Mouse (Mus musculus) brain, adult 2 months (tissue): ENCODE measurements around the gene Lasp1.
"Not testable (repeated sequence)": the region's sequence is repeated elsewhere in the genome, so short reads cannot be mapped to it uniquely, and the experiment has no call there.

ENCODE experiments used
- DNase-seq: peaks from one replicate; pipeline ENCODE4 v3.0.0; 2011; ENCODE audit warnings: low read depth, low spot score

The Lasp1 gene

DNA sequence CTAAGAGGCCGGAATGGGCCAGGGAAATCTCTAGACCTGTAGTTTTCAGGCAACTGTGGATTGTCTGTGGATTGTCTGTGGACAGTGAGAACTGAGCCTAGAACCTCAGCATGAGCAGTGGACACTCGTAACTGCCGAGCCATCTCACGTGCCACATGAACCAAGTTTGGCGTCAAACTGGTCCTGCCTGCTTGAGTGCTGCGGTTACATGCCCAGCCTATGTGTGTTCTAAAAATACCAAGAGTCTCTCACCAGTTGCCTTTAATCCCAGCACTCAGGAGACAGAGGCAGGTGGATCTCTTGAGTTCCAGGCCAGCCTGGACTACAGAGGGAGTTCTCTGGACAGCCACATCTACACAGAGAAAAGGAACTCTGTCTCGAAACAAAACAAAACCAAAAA lies 30.6 kb downstream of the Lasp1 start:
- no peak for DNase-seq

DNA sequence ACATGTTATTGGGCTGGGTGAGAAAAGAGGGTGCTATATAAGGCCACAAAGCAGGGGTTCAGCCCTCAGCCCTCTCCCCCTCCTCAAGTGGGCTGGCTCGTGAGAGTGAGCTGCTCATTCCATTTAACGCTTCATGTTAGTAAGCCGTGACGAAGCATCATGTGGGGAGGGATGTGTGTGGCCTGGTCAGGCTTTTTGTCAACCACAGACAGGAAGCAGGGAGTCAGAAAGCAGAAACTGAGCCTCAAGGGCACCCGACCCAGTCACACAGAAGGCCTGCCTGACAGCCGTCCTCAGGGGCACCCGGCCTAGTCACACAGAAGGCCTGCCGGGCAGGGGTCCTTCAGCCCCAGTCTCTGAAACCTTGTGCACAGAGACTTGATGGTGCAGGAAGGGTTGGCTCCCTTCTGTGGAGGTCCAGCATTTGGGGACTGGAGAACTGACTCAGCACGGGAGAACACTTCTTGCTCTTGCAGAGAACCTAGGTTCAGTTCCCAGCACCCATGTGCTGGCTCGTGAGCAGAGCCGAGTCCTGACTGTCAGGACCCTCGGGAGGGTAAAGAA lies 31.2 kb downstream of the Lasp1 start:
- DNase-seq, result no peak

DNA sequence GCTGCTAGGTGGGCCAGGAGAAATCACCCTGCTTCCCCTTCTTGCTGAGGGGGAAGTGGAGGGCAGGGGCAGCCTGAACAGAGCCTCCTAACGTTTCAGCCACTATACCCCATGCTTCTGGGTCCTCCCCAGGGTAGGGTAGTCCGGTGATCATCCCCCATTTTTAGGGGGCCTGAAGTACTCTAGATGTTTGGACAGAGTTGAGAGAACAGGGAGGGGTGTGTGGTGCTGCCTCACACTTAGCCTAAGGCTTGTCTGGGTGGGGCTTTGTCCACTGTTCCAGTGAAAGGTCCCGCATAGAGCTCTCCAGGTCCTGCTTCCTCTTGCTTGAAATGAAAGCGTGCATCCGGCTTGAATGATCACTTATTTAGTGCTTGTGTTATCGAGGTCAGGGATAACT lies 31.7 kb downstream of the Lasp1 start:
- DNase-seq, result no peak

DNA sequence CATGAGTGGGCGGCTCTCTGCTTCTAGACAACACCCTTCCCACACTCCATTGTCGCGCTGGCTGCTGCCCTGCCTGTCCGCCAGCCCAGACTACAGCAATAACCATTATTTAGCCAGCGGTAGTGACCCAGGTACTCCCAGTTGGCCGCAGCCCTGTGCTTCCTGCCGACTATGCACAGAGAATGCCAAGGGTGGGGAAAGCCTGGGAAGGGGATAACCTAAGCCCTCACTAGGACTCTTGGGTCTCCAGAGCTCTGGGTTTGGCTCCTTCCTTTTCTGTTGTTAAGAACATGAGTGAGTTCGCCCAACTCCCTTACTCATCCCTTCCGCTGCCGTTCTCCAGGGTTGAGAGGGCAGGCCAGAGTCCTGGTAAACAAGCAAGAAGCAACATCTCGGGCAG lies 33.2 kb downstream of the Lasp1 start:
- no peak for DNase-seq

DNA sequence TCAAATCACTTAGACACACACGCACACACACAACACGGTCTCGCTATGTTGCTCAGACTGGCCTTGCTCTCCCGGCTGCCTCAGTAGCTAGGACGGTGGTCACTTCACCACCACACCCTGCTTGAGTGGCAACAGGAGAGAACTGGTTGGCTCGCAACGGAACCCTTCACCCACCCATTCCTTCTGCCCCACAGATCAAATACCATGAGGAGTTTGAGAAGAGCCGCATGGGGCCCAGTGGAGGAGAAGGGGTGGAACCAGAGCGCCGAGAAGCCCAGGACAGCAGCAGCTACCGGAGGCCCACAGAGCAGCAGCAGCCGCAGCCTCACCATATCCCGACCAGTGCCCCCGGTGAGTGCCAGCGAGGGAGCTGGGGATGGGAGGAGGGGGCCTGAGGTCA lies 34.6 kb downstream of the Lasp1 start:
- DNase-seq, result no peak

DNA sequence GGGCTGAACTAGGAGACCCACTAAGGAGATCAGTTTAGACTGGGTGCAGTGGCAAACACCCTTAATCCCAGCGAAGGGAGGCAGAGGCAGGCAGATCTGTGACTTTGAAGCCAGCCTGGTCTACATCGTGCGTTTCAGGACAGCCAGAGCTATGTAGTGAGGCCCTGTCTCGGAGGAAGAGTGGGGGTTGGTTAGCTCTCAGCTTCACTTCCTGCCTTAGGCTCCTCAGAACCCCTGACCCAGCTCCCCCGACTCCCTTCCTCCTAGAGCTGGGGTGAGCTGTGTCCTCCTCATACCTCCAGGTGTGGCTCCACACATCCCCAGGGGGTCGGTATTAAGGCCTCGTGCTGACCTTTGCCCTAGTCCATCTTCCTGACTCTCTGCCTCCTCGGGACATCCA lies 37.7 kb downstream of the Lasp1 start:
- no peak for DNase-seq

DNA sequence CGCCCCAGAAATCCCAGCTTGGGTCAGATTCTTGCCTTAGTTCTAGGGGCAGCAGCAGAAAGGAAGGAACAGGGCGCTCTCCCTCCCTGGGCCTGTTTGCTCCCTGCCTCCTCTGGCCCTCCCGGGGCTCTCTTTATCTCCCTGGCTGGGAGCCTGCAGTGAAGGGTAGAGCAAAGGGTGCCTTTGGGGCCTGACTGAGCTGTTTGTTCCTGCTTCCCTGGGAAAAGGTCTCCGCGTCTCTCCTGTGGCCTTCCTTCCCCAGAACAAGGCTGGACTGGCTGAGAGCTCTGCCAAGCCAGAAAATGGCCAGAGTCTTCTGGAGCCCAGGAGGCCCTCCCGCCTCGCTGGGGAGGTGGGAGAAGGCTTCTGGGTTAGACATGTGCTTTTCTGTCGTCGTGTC lies 38.3 kb downstream of the Lasp1 start:
- DNase-seq, result not testable (repeated sequence)

DNA sequence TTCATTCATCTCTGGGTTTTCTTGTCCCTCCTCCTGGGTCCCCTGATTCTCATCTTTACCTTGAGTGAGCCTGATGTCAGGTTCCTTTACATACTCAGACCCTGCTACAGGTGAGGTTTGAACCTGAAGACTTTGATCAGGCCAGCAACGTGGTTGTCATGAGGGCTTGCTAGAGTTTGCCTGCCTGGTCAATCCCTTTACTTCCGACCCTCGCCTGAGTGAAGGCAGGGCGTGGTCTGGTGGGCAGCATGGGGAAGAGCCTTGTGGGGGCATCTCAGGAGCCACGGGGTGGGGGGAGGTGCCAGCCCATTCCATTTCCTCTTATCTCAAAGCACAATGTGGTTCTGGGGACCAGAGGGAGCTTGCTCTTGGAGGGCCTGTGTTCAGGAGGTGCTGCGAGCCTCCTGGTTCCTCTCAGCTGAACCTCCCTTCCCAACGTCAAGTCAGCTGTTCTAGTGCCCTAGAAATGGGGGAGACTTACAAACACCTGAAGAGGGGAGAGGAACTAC lies 38.9 kb downstream of the Lasp1 start:
- DNase-seq, result no peak

DNA sequence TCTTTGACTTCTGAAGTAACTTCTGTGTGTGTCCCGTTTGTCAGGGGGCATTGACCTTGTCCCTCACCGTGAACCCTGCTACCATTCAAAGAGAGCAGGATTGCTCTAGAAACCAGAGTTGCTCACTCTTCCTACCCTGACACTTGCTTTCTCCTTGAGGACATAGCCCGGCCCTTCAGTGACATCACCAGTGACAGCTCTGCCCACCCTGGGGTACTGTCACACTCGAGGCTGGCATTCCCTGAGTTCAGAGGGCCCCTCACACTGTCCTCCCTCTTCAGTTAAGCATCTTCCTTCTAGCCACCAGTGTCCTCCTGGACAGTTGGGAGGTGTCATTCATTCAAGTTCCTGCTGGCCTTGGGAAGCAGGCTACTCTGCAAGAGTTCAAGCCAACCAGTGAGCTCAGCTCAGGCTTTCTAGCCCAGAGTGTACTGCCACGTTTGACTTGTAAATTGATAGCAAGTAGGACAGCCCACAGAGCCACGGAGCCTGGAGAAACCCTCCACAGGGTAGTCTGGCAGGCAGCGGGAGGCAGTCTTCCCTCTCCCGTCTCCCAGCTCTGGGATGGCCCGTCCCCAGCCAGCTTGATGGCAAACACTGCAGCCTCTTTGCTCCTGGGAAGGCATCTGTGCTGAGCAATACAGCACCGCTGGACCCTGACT lies 40.1 kb downstream of the Lasp1 start:
- no peak for DNase-seq

DNA sequence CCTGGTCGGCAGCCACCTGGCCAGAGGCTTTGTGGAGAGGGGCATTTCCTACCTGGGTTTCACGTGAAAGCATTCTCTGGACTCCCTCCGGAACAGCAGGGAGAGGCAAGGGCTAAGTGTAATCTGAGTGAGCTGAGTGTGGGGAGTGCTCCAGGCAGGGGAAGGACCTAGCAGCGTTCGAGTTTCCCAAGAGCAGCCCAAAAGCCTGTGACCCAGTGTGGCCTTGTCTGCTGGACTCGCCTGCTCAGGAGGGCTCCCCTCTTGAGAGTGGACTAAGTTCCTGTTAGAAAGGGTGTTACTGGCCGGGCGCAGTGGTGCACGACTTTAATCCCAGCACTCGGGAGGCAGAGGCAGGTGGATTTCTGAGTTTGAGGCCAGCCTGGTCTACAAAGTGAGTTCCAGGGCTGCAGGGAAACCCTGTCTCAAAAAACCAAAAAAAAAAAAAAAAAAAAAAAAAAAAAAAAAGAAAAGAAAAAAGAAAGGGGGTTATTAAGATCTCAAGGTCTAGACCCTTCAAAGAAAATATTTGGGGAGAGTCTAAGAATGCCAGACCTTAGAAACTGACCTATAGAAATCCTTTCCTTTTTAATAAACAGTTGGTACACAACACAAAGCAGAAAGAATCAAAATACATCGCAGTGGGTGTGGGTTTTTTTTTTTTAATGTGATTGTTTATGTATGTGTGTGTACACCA lies 40.8 kb downstream of the Lasp1 start:
- DNase-seq, result no peak

DNA sequence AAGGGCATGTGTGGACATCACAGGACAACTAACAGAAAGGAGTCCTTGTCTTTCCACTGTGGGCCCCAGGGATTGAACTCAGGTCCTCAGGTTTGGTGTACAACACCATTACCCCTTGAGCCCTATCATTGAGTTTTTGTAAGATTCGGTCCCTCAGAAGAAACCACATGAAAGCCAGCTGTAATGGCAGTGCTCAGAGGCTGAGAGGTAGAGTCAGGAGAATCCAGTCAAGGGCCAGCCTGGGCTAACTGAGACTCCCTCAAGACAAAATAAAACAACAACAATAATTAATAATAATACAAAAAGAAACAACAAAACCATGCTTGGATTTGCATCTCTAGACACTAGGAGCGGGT lies 41.3 kb downstream of the Lasp1 start:
- no peak for DNase-seq

DNA sequence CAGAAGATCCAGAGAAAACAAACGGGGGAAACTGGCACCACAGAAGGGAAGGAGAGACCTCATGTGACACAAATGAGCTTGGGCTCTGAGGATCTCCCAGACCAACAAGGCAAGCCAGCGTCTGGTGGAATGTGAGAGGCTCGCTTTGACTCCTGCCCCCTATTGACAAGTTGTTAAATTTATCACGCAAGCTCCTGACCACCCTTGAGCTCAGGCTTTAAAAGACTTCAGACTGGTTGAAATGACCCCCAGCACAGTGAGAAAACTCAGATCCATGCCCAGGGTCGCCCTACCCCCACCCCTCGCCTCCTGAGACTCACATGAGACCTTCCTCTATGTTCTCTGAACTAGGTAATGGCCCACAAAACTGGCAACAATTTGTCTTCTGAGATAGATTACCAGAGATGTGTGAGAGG lies 41.7 kb downstream of the Lasp1 start, which contains the start of gene B230217C12Rik:
B230217C12Rik (plus strand) TSS at position 242 of the 416 bp plus-strand sequence.
- peak; percentile 93 for DNase-seq

DNA sequence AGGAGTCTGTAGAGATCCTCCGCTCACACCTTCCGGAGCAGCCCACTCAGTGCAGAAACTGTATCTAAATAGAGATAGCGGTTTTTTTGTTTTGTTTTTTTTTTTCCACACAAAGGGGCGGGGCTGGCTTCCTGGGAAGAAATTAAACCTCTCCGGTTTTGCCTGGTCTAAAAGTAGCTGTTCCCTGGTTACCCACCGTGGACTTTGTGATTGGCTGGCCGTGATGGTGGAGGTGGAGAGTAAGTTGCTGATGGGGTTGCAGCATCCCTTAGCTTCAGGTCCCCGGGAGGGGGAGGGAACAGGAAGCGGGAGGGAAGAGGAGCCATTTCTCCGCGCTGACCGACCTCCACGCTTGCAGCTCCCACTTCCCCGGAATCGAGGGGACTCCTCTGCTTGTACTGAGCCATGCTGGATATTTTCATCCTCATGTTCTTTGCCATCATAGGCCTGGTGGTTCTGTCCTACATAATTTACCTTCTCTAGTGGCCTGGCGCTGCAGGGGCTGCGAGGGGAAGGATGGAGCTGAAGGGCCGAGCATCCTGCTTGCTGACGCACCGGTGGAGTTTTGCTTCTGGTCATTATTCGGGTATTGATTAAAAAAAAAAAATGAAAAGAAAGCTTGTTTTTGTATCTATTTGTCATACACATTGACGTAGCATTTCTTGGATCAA lies 42.3 kb downstream of the Lasp1 start:
- peak; percentile 99 for DNase-seq

DNA sequence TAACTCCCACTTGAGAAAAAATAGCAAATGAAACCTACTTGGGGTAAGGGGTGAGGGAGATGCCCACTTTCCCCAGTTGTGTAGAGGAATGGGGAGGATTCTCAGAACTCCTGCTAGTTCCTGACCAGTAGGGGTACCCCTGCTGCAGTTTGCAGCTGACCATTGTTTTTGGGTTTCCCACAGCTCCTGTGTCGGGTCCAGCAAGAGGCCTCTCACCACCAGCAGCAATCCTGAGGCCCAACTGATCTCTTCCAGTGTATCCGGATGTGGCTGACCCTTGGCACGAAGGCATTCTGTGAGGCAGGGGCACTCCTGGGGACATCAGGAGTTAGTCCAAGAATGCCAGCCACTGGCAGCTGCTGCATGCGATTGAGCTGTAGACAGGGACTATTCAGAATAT lies 43.2 kb downstream of the Lasp1 start:
- peak; percentile 64 for DNase-seq

DNA sequence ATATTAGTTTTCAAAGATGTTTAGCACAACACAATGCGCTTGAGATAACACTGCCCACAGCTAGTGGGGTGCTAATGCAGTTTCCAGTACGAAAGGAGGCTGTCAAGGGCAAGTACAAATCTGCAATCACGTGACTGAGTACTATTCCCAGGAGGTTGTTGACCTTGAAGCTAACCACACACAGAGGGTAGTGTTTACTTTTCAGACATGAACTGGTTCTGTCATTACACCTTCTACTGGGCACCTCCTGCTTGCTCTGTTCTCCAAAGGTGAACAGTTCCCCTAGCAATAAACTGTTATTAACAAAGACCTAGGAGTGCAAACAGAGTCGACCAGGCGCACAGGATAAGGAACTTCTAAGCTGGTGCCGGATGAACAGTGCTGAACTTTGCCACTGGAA lies 51.6 kb downstream of the Lasp1 start:
- DNase-seq, result no peak

DNA sequence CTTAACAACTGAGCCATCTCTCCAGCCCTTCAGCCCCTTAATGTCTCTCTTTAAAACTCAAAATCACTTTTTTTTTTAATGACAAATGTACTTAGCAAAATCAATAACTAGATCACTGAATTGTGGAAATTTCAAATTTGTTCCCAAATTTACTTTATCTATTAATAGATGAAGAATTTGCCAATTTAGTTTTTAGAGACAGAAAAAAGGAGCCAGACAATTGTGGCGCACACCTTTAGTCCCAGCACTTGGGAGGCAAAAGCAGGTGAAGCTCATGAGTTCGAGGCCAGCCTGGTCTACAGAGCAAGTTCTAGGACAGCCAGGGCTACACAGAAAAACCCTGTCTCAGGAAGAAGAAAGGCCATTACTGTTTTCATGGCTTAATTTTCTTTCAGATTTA lies 52.8 kb downstream of the Lasp1 start:
- no peak for DNase-seq

DNA sequence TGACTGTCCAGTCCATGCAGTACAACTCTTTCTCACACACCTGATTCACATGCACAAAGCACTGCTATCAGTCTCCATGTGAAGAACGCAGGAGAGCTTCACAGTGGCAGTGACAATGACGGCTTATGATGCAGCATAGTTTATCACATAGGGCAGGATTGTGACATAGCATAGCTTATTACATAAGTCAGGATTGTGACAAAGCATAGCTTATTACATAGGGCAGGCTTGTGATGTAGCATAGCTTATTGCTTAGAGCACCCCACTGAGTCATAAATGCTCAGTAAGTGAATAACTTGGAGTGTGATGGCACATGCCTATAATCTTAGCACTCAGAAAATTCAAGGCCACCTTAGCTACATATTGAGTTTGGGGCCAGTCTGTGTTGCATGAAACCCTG lies 56.7 kb downstream of the Lasp1 start:
- no peak for DNase-seq

DNA sequence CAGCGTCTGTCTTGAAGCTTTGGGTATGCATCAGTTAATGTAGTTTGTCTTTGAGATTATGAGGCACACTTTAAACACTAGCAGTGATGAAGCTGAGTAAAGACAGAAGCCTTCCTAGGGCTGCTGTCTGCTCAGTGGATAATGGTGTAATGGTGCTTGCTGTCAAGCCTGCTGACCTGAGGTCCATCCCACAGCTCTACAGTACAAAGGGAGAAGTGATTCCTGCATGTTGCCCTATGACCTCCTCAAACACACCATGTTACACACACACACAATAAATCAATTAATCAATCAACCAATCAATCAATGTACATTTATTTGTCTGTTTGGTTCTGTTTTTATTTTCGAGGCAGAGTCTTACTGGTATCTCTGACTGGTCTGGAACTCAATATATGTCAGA lies 63.3 kb downstream of the Lasp1 start:
- no peak for DNase-seq

DNA sequence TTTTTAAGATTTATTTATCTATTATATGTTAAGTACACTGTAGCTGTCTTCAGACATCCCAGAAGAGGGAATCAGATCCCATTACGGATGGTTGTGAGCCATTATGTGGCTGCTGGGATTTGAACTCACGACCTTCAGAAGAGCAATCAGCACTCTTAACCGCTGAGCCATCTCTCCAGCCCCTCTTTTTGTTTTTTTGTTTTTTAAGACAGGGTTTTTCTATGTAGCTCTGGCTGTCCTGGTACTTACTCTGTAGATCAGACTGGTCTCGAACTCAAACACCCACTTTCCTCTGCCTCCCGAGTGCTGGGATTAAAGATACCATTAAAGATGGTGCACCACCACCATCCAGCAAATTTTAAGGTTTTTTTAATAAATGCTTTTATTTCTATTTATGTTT lies 66.6 kb downstream of the Lasp1 start:
- DNase-seq, result no peak

DNA sequence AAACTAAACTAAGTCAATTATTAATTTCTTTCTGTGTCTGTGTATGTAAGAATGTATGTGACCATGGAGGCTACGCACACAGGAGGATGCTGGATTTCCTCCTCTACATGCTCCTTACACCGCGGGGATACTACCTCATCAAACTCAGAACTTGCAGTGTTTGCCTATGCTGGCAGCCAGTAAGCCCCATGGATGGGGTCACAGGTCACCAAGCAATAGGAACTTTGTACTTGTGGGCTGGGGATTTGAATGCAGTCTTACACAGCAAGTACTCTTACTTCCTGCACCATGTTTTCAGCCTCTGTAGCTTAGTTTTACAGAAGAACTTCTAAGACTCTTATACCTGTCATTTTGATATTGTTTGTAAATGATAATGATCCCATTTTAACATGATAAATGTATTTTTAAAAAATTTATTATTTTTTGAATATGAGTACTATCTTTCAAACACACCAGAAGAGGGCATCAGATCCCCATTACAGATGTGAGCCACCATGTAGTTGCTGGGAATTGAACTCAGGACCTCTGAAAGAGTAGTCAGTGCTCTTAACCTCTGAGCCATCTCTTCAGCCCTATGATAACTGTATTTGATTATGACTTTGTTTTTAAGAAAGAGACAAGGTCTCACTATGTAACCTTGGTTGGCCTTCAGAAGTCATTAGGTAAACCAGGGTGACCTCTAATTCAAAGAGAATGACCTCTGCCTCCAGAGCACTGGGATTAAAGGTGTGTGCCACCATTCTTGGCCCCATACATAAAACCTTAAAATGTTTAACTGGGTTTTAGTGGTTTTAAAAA lies 67.5 kb downstream of the Lasp1 start:
- no peak for DNase-seq

DNA sequence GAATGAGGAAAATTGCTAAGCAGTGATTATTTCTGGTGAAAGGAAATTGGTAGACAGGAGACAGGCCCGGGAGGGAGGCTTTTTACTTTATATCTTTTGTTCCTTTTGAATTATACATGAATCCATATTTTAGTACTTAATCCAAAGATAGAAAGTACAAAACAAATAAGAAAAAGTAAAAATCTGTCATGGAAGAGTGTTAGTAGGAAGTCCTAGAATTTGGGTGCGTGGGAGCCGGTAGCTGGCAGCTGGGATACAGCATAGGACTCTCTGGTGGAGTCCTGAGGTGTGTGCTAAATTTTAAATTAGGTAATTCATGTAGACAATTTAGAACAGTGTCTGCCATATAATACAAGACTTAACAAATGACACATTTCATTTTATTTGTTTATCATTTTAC lies 68.8 kb downstream of the Lasp1 start:
- DNase-seq, result peak; percentile 77

DNA sequence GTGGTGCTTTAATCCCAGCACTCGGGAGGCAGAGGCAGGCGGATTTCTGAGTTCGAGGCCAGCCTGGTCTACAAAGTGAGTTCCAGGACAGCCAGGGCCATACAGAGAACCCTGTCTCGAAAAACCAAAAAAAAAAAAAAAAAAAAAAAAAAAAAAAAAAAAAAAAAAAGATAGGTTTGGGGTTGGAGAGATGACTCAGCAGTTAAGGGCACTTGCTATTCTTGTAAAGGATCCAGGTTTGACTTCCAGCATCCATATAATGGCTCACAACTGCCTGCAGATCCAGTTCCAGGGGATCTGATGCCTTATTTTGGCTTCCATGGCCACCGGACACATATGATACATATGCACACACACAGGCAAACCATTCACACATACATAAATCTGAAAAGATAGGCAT lies 73.6 kb downstream of the Lasp1 start:
- DNase-seq, result not testable (repeated sequence)
